Mouse (Mus musculus) erythroid progenitor cell, adult 5-6 weeks (primary cell): Measurements from ENCODE around the gene Cradd. TPM values are rescaled to one million over a fixed set of nuclear protein-coding genes. Genes with fewer than 3 reads are reported as not detected.

ENCODE experiments used
- ATAC-seq: replicated peaks from 2 replicates; pipeline ENCODE4 v1.8.0; 2016; ENCODE audit warnings: moderate number of reproducible peaks, mild to moderate bottlenecking, moderate TSS enrichment, inconsistent platforms; ENCODE audit not compliant: poor library complexity, low FRiP score, severe bottlenecking
- total RNA-seq, 2 experiments: library from RNA; stranded (forward) in 1 of 2; stranded (reverse) in 1 of 2; fragments of 150-400 nt in 1 of 2; fragments of 186-747, 209-891 nt in 1 of 2; gene quantifications; 2 replicates each; pipeline versions ENCODE4 v1.2.3 to v1.2.4; 2015 to 2017; ENCODE audit warnings: low replicate concordance in 2 of 2

Cradd gene
- total RNA-seq, 2 experiments from 2014 or later: 0.84 to 1.5 TPM

GRCm38 (mm10) chr10:95283434-95283833 is 40.5 kb downstream of the Cradd start:
- ATAC-seq: no peak

GRCm38 (mm10) chr10:95281996-95282395 is 41.9 kb downstream of the Cradd start:
- no peak for ATAC-seq

- no peak for ATAC-seq
These were observed 42.4 kb downstream of the Cradd start for GRCm38 (mm10) chr10:95281466-95281990.

GRCm38 (mm10) chr10:95280327-95280726 is 43.6 kb downstream of the Cradd start:
- ATAC-seq: no peak

GRCm38 (mm10) chr10:95279459-95279858 is 44.5 kb downstream of the Cradd start:
- no peak for ATAC-seq

- ATAC-seq: no peak
These were observed 45.8 kb downstream of the Cradd start for GRCm38 (mm10) chr10:95278085-95278484.

- no peak for ATAC-seq
These were observed 48.4 kb downstream of the Cradd start for GRCm38 (mm10) chr10:95275488-95275887.

GRCm38 (mm10) chr10:95273226-95273625 is 50.7 kb downstream of the Cradd start:
- ATAC-seq: no peak

GRCm38 (mm10) chr10:95269151-95269550 is 54.8 kb downstream of the Cradd start:
- no peak for ATAC-seq

GRCm38 (mm10) chr10:95268366-95268765 is 55.6 kb downstream of the Cradd start:
- no peak for ATAC-seq

- ATAC-seq: no peak
These were observed 57.0 kb downstream of the Cradd start for GRCm38 (mm10) chr10:95266983-95267382.

- no peak for ATAC-seq
These were observed 57.7 kb downstream of the Cradd start for GRCm38 (mm10) chr10:95266041-95266762.

- ATAC-seq: no peak
These were observed 58.4 kb downstream of the Cradd start for GRCm38 (mm10) chr10:95265576-95265975.

- ATAC-seq: 0 out of 2 replicates have a peak, but pooled peaks have one; percentile 39
These were observed 59.2 kb downstream of the Cradd start for GRCm38 (mm10) chr10:95264485-95265321.

- no peak for ATAC-seq
These were observed 61.5 kb downstream of the Cradd start for GRCm38 (mm10) chr10:95262388-95262787.

- no peak for ATAC-seq
These were observed 62.7 kb downstream of the Cradd start for GRCm38 (mm10) chr10:95261279-95261678.

GRCm38 (mm10) chr10:95260420-95260819 is 63.5 kb downstream of the Cradd start:
- ATAC-seq: no peak

GRCm38 (mm10) chr10:95258471-95259155 is 65.3 kb downstream of the Cradd start:
- ATAC-seq: no peak

- ATAC-seq: no peak
These were observed 66.0 kb downstream of the Cradd start for GRCm38 (mm10) chr10:95257979-95258378.

GRCm38 (mm10) chr10:95256095-95256494 is 67.8 kb downstream of the Cradd start:
- no peak for ATAC-seq
